Mouse (Mus musculus): ENCODE results near the gene Mvk.

DNA sequence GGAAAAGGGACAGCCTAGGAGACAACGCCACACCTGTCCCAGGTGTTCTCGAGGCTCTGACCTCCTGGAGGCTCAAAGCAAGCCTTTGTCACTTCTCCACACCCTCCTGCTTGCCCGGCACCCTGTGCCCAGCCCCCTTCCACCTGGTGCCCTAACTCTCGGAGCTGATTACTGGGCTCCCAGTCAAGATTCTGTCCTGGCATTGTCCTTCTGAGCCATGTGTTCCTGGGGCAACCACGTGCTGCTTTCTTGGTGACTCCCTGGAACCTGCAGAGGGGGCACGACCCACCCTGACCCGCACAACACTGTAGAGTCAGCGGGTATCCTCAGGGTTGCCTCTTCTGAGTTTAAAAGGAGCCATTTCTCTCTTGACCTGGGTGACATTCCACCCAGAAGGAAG, 9.7 kb upstream of the Mvk start:
- TF ChIP-seq EP300 (IDR thresholded peaks at IDR 0.05; ENCODE audit: insufficient read depth, low read depth, low read length) (no peak), CTCF (IDR thresholded peaks at IDR 0.05) (no peak)

All from heart, adult 2 months (tissue).